Mouse (Mus musculus) large intestine, adult 2 months (tissue): Measurements from ENCODE around the gene Lpcat2. TPM values are rescaled to one million over a fixed set of nuclear protein-coding genes. Genes with fewer than 3 reads are reported as not detected.

ENCODE experiments used
- DNase-seq: peaks from one replicate; pipeline ENCODE4 v3.0.0-alpha.2; 2012; ENCODE audit warnings: low read depth, low spot score
- WGBS: fragments of 180-500 bp; shearing (Covaris S2); methylation state at CpG from one replicate; pipeline ENCODE4 v1.1.7; 2018; 5-methylcytosine and 5-hydroxymethylcytosine counted together
- polyA plus RNA-seq: library from polyadenylated mRNA; depleted of rRNA; stranded (reverse); fragments of >200 nt; gene quantifications from 2 replicates; pipeline ENCODE4 v1.2.3, GENCODE M21; 2012; rRNA removed

Lpcat2 gene
- 2.8 and 3.5 TPM in 2 replicates for polyA plus RNA-seq

- WGBS: 2% methylated on average over 50 of the region's 50 CpGs
- peak; percentile 88 for DNase-seq
These were observed at the start of gene Lpcat2 for GRCm38 (mm10) chr8:92855171-92855894. Gene Lpcat2 (plus strand): TSS chr8:92855339.

- 59% methylated on average over 2 of the region's 2 CpGs for WGBS
- DNase-seq: no peak
These were observed 42.4 kb upstream of the Lpcat2 start for GRCm38 (mm10) chr8:92812773-92813172.

- WGBS: 74% methylated on average over 5 of the region's 5 CpGs
These were observed 39.5 kb upstream of the Lpcat2 start for GRCm38 (mm10) chr8:92815661-92816060.

GRCm38 (mm10) chr8:92817928-92818818 is 37.0 kb upstream of the Lpcat2 start:
- WGBS: 15% methylated on average over 6 of the region's 6 CpGs
- peak; percentile 84 for DNase-seq

More at GRCm38 (mm10) chr8:92815661-92816060, 39.5 kb upstream of the Lpcat2 start:
- DNase-seq: no peak

GRCm38 (mm10) chr8:92821151-92821550 is 34.0 kb upstream of the Lpcat2 start:
- DNase-seq: no peak

GRCm38 (mm10) chr8:92822386-92822785 is 32.8 kb upstream of the Lpcat2 start:
- WGBS: 69% methylated on average over 5 of the region's 5 CpGs
- no peak for DNase-seq

- 67% methylated on average over 4 of the region's 4 CpGs for WGBS
These were observed 29.1 kb upstream of the Lpcat2 start for GRCm38 (mm10) chr8:92825991-92826390.

GRCm38 (mm10) chr8:92827243-92828034 is 27.7 kb upstream of the Lpcat2 start, which contains the start of gene Mmp2:
Gene Mmp2 (plus strand): TSS chr8:92827291.
- WGBS: 5% methylated on average over 37 of the region's 37 CpGs
- no peak for DNase-seq

More at GRCm38 (mm10) chr8:92825991-92826390, 29.1 kb upstream of the Lpcat2 start:
- DNase-seq: no peak

- 55% methylated on average over 15 of the region's 15 CpGs for WGBS
- DNase-seq: no peak
These were observed 26.8 kb upstream of the Lpcat2 start for GRCm38 (mm10) chr8:92828251-92828743.

- 39% methylated on average over 5 of the region's 5 CpGs for WGBS
- no peak for DNase-seq
These were observed 20.9 kb upstream of the Lpcat2 start for GRCm38 (mm10) chr8:92834065-92834731.

- DNase-seq: no peak
- WGBS: 79% methylated on average over 11 of the region's 11 CpGs
These were observed 20.2 kb upstream of the Lpcat2 start for GRCm38 (mm10) chr8:92834786-92835500.

GRCm38 (mm10) chr8:92835901-92836300 is 19.2 kb upstream of the Lpcat2 start:
- 80% methylated on average over 11 of the region's 11 CpGs for WGBS
- DNase-seq: no peak

- no peak for DNase-seq
These were observed 16.5 kb upstream of the Lpcat2 start for GRCm38 (mm10) chr8:92838616-92839015.

GRCm38 (mm10) chr8:92839161-92839560 is 16.0 kb upstream of the Lpcat2 start:
- WGBS: 89% methylated on average over 8 of the region's 8 CpGs
- DNase-seq: no peak

More at GRCm38 (mm10) chr8:92838616-92839015, 16.5 kb upstream of the Lpcat2 start:
- 24% methylated on average over 3 of the region's 3 CpGs for WGBS

GRCm38 (mm10) chr8:92839876-92840275 is 15.3 kb upstream of the Lpcat2 start:
- DNase-seq: no peak

GRCm38 (mm10) chr8:92846684-92847083 is 8.5 kb upstream of the Lpcat2 start:
- WGBS: 15% methylated on average over 3 of the region's 3 CpGs
- DNase-seq: no peak

More at GRCm38 (mm10) chr8:92839876-92840275, 15.3 kb upstream of the Lpcat2 start:
- 67% methylated on average over 7 of the region's 7 CpGs for WGBS

- whole genome bisulfite sequencing: 40% methylated on average over 9 of the region's 9 CpGs
- DNase-seq: no peak
These were observed 7.8 kb upstream of the Lpcat2 start for GRCm38 (mm10) chr8:92847299-92847698.

- DNase-seq: no peak
- 47% methylated on average over 6 of the region's 6 CpGs for WGBS
These were observed 5.9 kb upstream of the Lpcat2 start for GRCm38 (mm10) chr8:92849261-92849660.
